Mouse (Mus musculus): Measurements from ENCODE around the gene 9130213A22Rik. TPM values are rescaled to one million over a fixed set of nuclear protein-coding genes. Genes with fewer than 3 reads are reported as not detected.

The 9130213A22Rik gene
- polyA plus RNA-seq, 1 experiment, result 0.88 TPM

GRCm38 (mm10) chr11:69147546-69147945 lies 25.2 kb upstream of the 9130213A22Rik start:
- no peak overlapping the region for H3K4me3 ChIP-seq (ENCODE audit: insufficient read depth, low read length)
- no peak for TF ChIP-seq CTCF (IDR thresholded peaks at IDR 0.05; ENCODE audit: borderline replicate concordance, insufficient read depth, low read length)
- TF ChIP-seq POLR2A (IDR thresholded peaks at IDR 0.05; ENCODE audit: low read depth, low read length), result no peak
- H3K27ac ChIP-seq (ENCODE audit: insufficient read depth, low read length), result no peak overlapping the region
- H3K4me1 ChIP-seq (ENCODE audit: control insufficient read depth, insufficient read depth, low read length), result no peaks in the 10 kb centered on the region

DNA sequence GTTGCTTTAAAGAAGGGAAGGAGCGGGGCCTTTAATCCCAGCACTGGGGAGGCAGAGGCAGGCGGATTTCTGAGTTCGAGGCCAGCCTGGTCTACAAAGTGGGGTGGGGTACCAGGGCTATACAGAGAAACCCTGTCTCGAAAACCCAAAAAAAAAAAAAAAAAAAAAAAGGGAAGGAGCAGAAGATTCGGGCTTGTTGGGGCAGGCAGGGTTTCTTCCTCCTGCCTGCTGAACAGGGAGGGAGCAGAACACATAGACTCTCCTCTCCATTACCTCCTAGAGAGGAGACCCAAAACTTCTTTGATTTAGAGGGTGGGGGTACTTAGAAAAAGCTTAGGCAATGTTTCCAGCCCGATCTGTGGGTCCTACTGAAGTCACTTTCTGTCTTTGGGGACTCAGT lies 13.0 kb upstream of the 9130213A22Rik start:
- H3K4me3 ChIP-seq (ENCODE audit: insufficient read depth, low read length), result no peak overlapping the region
- no peak overlapping the region for H3K27ac ChIP-seq (ENCODE audit: insufficient read depth, low read length)
- no peaks in the 10 kb centered on the region for H3K4me1 ChIP-seq (ENCODE audit: control insufficient read depth, insufficient read depth, low read length)
- no peak for TF ChIP-seq CTCF (IDR thresholded peaks at IDR 0.05; ENCODE audit: borderline replicate concordance, insufficient read depth, low read length)
- TF ChIP-seq POLR2A (IDR thresholded peaks at IDR 0.05; ENCODE audit: low read depth, low read length), result no peak

- Histone ChIP-seq H3K27ac (ENCODE audit: insufficient read depth, low read length) (no peak overlapping the region), H3K4me1 (ENCODE audit: control insufficient read depth, insufficient read depth, low read length) (no peaks in the 10 kb centered on the region), H3K4me3 (ENCODE audit: insufficient read depth, low read length) (no peak overlapping the region)
- TF ChIP-seq POLR2A (IDR thresholded peaks at IDR 0.05; ENCODE audit: low read depth, low read length) (no peak), CTCF (IDR thresholded peaks at IDR 0.05; ENCODE audit: borderline replicate concordance, insufficient read depth, low read length) (no peak)
Measured at GRCm38 (mm10) chr11:69134622-69134968, 12.2 kb upstream of the 9130213A22Rik start.

DNA sequence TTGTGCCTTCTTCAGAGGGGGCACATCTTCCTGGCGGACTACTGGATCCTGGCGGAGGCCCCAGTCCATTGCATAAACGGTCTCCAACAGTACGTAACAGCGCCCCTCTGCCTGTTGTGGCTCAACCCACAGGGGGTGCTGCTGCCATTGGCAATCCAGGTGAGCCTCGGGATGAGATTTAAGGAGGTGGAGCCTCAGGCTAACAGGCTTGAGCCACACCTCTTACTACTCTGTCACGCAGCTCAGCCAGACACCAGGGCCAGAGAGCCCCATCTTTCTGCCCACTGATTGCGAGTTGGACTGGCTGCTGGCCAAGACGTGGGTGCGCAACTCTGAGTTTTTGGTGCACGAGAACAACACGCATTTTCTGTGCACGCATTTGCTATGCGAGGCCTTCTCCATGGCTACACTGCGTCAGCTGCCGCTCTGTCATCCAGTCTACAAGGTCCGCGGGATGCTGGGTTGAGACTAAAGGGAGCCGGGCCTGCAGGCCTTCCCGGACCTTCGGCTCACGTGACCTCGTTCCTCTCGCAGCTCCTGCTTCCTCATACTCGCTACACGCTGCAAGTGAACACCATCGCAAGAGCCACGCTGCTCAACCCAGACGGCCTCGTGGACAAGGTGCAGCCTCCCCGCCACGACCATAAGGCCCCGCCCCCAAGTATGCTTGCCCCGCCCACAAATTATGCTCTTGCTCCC lies 11.7 kb upstream of the 9130213A22Rik start:
- TF ChIP-seq POLR2A (IDR thresholded peaks at IDR 0.05; ENCODE audit: low read depth, low read length) (0 out of 2 replicates have a peak, but pooled peaks have one; percentile 12), CTCF (IDR thresholded peaks at IDR 0.05; ENCODE audit: borderline replicate concordance, insufficient read depth, low read length) (peak; percentile 28; the same call in 1 of the 2 replicates)
- no peaks in the 10 kb centered on the region for H3K4me1 ChIP-seq (ENCODE audit: control insufficient read depth, insufficient read depth, low read length)
- no peak overlapping the region for H3K4me3 ChIP-seq (ENCODE audit: insufficient read depth, low read length)
- H3K27ac ChIP-seq (ENCODE audit: insufficient read depth, low read length), result no peak overlapping the region

DNA sequence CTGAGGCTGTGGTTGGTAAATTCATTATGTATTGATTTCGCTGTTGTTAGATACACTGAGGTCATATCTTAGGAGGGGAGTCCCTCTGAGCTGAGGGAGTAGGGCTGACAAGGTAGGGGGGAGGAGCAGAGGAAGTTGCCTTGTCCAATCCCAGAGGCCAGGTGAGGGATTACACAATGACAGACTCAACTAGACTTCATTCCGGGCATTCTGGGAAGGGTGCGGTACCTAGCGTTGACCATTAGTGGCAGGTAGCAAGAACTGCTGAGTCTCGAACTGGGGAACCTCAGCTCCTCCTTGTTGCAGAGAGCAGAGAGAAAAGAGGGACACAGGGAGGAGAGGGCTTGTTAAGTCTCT lies 11.2 kb upstream of the 9130213A22Rik start:
- TF ChIP-seq POLR2A (IDR thresholded peaks at IDR 0.05; ENCODE audit: low read depth, low read length), result no peak
- no peak for TF ChIP-seq CTCF (IDR thresholded peaks at IDR 0.05; ENCODE audit: borderline replicate concordance, insufficient read depth, low read length)
- H3K27ac ChIP-seq (ENCODE audit: insufficient read depth, low read length), result no peak overlapping the region
- no peaks in the 10 kb centered on the region for H3K4me1 ChIP-seq (ENCODE audit: control insufficient read depth, insufficient read depth, low read length)
- H3K4me3 ChIP-seq (ENCODE audit: insufficient read depth, low read length), result no peak overlapping the region

GRCm38 (mm10) chr11:69128426-69129122 lies 6.2 kb upstream of the 9130213A22Rik start:
- Histone ChIP-seq H3K27ac (ENCODE audit: insufficient read depth, low read length) (no peak overlapping the region), H3K4me3 (ENCODE audit: insufficient read depth, low read length) (no peak overlapping the region), H3K4me1 (ENCODE audit: control insufficient read depth, insufficient read depth, low read length) (0 out of 2 replicates have a peak, but pooled peaks cover 3% of the 10 kb centered on the region)
- TF ChIP-seq CTCF (IDR thresholded peaks at IDR 0.05; ENCODE audit: borderline replicate concordance, insufficient read depth, low read length) (no peak), POLR2A (IDR thresholded peaks at IDR 0.05; ENCODE audit: low read depth, low read length) (no peak)

- Histone ChIP-seq H3K27ac (ENCODE audit: insufficient read depth, low read length) (no peak overlapping the region), H3K4me3 (ENCODE audit: insufficient read depth, low read length) (no peak overlapping the region), H3K4me1 (ENCODE audit: control insufficient read depth, insufficient read depth, low read length) (0 out of 2 replicates have a peak, but pooled peaks cover 3% of the 10 kb centered on the region)
- TF ChIP-seq CTCF (IDR thresholded peaks at IDR 0.05; ENCODE audit: borderline replicate concordance, insufficient read depth, low read length) (no peak), POLR2A (IDR thresholded peaks at IDR 0.05; ENCODE audit: low read depth, low read length) (no peak)
Measured at GRCm38 (mm10) chr11:69126706-69127095, 4.3 kb upstream of the 9130213A22Rik start.

DNA sequence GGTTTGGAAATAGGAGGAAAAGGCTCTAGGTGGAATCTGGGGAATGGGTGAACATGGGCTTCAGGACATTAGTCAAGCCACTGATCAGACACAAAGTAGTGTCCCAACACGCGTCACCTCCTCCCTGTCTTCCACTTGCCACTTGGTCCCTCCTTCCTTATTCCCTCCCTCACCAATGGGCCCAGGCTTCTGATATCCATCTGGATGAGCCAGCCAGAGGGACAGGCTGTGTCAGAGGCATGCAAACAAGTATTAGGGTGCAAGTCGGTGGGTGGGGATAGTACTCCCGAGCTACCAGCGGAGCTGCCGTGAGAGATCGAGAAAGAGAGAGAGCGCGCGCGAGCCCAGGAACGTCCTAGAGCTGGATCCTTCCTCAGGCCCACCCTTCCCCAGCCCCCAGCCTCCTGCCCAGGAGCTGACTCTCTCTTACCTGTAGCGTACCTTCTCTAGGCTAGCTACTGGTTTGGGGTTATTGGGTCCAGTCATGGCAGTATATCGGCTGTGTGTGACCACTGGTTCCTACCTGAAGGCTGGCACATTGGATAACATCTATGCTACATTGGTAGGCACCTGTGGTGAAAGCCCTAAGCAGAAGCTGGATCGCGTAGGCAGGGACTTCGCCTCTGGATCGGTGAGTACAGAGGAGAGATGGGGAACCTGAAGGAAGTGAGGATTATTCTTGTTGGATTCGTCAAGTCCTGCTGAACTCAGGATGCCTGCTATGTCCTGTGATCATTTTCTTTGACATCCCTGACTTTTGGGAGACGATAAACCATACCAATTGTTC lies 3.7 kb upstream of the 9130213A22Rik start:
- TF ChIP-seq POLR2A (IDR thresholded peaks at IDR 0.05; ENCODE audit: low read depth, low read length), result no peak
- TF ChIP-seq CTCF (IDR thresholded peaks at IDR 0.05; ENCODE audit: borderline replicate concordance, insufficient read depth, low read length), result no peak
- Histone ChIP-seq H3K4me3 (ENCODE audit: insufficient read depth, low read length) (peak overlapping the region; percentile 62), H3K27ac (ENCODE audit: insufficient read depth, low read length) (no peak overlapping the region), H3K4me1 (ENCODE audit: control insufficient read depth, insufficient read depth, low read length) (0 out of 2 replicates have a peak, but pooled peaks cover 3% of the 10 kb centered on the region)

GRCm38 (mm10) chr11:69125852-69125918 lies 3.3 kb upstream of the 9130213A22Rik start, which contains the start of gene Aloxe3:
Gene Aloxe3 (plus strand): TSS chr11:69125896.
- H3K4me1 ChIP-seq (ENCODE audit: control insufficient read depth, insufficient read depth, low read length), result 0 out of 2 replicates have a peak, but pooled peaks cover 3% of the 10 kb centered on the region
- H3K27ac ChIP-seq (ENCODE audit: insufficient read depth, low read length), result peak within 1 kb of the TSS; percentile 41
- peak within 1 kb of the TSS; percentile 62 for H3K4me3 ChIP-seq (ENCODE audit: insufficient read depth, low read length)
- TF ChIP-seq CTCF (IDR thresholded peaks at IDR 0.05; ENCODE audit: borderline replicate concordance, insufficient read depth, low read length) (no peak), POLR2A (IDR thresholded peaks at IDR 0.05; ENCODE audit: low read depth, low read length) (no peak)

All from embryonic fibroblast, embryonic 13.5 days (primary cell).